Mouse (Mus musculus) macrophage (primary cell): Measurements from ENCODE around the gene Kcna10. TPM values are rescaled to one million over a fixed set of nuclear protein-coding genes. Genes with fewer than 3 reads are reported as not detected.

Experiments used
- H3K27ac ChIP-seq: fragments of 350-480 bp; formaldehyde crosslinking; 2 replicates; pipeline ENCODE4 v1.9.0; 2021
- H3K36me3 ChIP-seq: fragments of 350-480 bp; formaldehyde crosslinking; 2 replicates; pipeline ENCODE4 v1.9.0; 2021; ENCODE audit errors: inconsistent target
- H3K4me3 ChIP-seq: fragments of 350-480 bp; formaldehyde crosslinking; 2 replicates; pipeline ENCODE4 v1.9.0; 2021; ENCODE audit errors: inconsistent target
- H3K79me2 ChIP-seq: fragments of 350-480 bp; formaldehyde crosslinking; 2 replicates; pipeline ENCODE4 v1.9.0; 2021; ENCODE audit errors: inconsistent target
- WGBS: methylation state at CpG from one replicate; pipeline ENCODE4 v1.1.7; 2026; ENCODE audit warnings: inconsistent platforms; ENCODE audit not compliant: missing documents; 5-methylcytosine and 5-hydroxymethylcytosine counted together
- polyA plus RNA-seq: library from polyadenylated mRNA; stranded (reverse); fragments of 250-400 nt; gene quantifications from 3 replicates; pipeline ENCODE4 v1.2.4, GENCODE M21; 2018; ENCODE audit warnings: inconsistent platforms
- total RNA-seq, 78 experiments: library from RNA; depleted of rRNA; stranded (reverse); fragments of 250-400 nt; gene quantifications; 1 replicate in 9 of 78; 2 replicates in 24 of 78; 3 replicates in 43 of 78; 4 replicates in 2 of 78; pipeline ENCODE4 v1.2.4; 2018; ENCODE audit warnings: inconsistent platforms in 56 of 78

The Kcna10 gene
- not detected for total RNA-seq (2018; cell fraction: chromatin; rRNA removed)
- not detected for total RNA-seq (2018; cell fraction: cytosol; rRNA removed)
- not detected for total RNA-seq (2018; cell fraction: nucleus; rRNA removed)
- not detected in 3 replicates for polyA plus RNA-seq

DNA sequence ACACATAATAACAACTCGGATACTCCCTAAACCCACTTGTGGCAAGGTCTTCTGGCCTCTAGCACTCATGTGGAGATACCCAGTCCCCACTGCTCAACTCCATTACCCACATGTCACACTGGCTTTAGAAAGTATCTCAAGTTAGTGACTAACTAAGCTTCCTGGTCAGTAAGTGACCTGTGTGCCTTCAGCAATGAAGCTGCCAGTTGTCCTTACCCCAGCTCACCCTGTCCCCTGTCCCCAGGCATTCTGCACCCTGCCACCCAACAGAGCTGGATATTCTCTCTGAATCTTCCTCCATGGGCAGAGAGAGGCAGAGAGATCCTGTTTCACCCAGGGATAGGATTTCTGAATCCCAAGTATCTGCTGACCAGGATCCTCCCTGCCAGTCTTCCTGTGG lies at the start of gene Kcna10:
Gene Kcna10, plus strand, starts transcription at position 301 of the 400 bp plus-strand sequence.
- Histone ChIP-seq H3K27ac (no peak within 1 kb of the TSS), H3K36me3 (no peaks in the 10 kb centered on the region), H3K4me3 (no peak within 1 kb of the TSS), H3K79me2 (no peaks in the 10 kb centered on the region)
- WGBS = 90% methylated on average over 1 of the region's 1 CpGs

DNA sequence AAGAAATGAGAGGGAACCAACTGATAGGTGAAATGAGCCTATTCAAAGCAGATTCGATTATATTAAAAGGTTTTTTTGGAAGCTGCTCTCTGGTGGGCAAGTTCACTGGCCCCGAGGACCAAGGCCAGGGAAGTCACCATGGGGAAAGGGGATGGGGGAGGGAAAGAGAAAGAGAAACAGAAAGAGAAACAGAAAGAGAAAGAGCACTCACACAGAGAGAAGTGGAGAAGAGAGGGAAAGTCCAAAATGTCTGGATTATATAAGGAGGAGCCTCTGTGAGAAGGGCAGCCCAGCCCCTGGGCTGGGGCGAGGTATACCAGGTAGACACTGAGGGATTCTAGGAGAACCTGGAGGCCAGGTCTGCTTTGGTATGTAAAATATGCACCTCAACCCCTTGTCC lies 48.4 kb upstream of the Kcna10 start:
- H3K27ac ChIP-seq = no peak overlapping the region
- H3K36me3 ChIP-seq = no peaks in the 10 kb centered on the region
- H3K79me2 ChIP-seq = no peaks in the 10 kb centered on the region
- 81% methylated on average over 3 of the region's 3 CpGs for WGBS
- no peak overlapping the region for H3K4me3 ChIP-seq

DNA sequence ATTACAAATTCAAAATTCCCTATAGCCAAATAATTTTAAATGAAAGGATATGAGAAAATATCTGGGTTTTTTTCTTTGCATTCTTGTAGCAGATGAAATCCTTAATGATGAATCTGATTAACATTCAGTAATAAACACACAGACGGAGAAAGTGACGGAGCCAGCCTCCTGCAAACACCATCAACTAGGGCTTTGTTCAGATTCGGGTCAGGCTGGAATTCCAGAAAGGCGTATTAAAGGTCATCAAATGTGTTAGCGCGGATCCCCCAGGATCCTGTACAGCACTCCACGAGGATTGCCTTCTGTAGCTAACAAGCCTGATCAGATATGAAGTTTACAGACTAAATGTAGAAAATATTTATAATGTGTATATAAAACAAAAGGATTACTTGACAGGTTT lies 35.7 kb upstream of the Kcna10 start:
- 98% methylated on average over 7 of the region's 7 CpGs for WGBS
- Histone ChIP-seq H3K4me3 (no peak overlapping the region), H3K36me3 (no peaks in the 10 kb centered on the region)

DNA sequence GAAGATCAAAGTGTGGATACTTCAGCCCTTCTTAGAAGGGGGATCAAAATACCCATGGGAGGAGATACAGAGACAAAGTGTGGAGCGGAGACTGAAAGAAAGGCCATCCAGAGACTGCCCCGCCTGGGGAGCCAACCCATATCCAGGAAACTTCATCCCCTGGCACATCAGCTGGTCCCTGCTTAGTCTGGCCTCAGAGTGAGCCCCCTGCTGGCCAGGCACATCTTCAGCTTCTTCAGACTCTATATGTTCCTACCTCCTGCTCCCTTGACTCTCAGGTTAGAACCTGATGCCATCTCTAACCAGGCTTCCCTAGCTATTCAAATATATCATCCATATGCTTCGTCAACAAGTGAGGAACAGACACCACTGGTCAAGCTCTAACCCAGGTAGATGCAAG lies 33.9 kb upstream of the Kcna10 start:
- WGBS = 58% methylated on average over 3 of the region's 3 CpGs
- no peak overlapping the region for H3K27ac ChIP-seq
- no peaks in the 10 kb centered on the region for H3K79me2 ChIP-seq
- H3K36me3 ChIP-seq = no peaks in the 10 kb centered on the region
- H3K4me3 ChIP-seq = no peak overlapping the region

More for the DNA sequence above, 35.7 kb upstream of the Kcna10 start:
- H3K27ac ChIP-seq = no peak overlapping the region
- H3K79me2 ChIP-seq = no peaks in the 10 kb centered on the region

DNA sequence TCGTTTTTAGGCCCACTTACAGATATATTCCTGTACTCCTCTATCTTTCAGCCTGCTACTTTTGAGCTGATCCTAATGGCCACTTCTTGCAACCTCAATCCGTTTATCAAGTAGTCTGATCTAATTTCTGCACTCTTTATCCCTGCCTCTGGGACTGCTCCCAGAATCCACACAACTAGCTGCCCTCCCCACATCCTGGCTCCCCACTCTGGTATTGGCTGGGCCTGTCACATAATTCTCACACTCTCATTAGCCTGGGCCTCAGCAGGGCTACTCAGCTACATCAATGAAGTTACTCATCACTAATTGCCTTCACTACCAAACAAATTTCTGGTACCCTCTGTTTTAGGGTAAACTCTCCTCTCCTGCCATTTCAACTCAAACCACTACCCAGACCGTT lies 32.4 kb upstream of the Kcna10 start:
- WGBS = 74% methylated on average over 3 of the region's 3 CpGs
- Histone ChIP-seq H3K4me3 (no peak overlapping the region), H3K79me2 (no peaks in the 10 kb centered on the region), H3K27ac (no peak overlapping the region), H3K36me3 (no peaks in the 10 kb centered on the region)

DNA sequence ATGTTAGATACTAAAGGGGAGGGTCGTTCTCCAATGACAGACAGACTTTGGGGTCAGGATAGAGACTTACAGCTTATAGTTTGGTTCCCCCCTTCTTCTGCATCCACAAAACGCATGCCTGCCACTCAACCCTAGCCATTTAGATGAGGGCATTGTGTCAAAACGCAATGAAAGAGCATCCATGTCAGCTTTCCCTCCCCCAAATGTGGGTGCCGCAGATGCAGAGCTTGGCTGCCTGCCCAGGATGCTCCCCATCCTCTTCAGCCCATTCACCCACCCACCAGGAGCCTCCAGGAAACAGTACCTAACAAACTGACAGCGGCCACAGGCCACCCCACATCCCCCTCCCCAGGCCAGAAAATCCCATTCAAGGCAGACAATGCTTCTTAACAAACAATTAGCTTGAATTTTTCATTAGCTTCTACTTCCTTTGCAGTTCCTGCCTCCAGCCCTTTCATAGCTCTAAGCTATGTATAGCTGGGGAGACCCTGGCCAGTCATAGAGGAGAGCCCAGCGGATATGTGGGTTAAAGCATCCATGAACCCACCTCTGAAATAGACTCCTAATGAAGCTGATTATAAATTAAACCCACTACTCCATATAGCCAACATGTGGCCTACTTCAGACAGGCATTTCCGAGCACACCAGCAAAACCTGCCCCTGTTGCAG lies 31.9 kb upstream of the Kcna10 start:
- Histone ChIP-seq H3K79me2 (no peaks in the 10 kb centered on the region), H3K36me3 (no peaks in the 10 kb centered on the region), H3K4me3 (no peak overlapping the region), H3K27ac (no peak overlapping the region)
- 80% methylated on average over 7 of the region's 7 CpGs for WGBS

DNA sequence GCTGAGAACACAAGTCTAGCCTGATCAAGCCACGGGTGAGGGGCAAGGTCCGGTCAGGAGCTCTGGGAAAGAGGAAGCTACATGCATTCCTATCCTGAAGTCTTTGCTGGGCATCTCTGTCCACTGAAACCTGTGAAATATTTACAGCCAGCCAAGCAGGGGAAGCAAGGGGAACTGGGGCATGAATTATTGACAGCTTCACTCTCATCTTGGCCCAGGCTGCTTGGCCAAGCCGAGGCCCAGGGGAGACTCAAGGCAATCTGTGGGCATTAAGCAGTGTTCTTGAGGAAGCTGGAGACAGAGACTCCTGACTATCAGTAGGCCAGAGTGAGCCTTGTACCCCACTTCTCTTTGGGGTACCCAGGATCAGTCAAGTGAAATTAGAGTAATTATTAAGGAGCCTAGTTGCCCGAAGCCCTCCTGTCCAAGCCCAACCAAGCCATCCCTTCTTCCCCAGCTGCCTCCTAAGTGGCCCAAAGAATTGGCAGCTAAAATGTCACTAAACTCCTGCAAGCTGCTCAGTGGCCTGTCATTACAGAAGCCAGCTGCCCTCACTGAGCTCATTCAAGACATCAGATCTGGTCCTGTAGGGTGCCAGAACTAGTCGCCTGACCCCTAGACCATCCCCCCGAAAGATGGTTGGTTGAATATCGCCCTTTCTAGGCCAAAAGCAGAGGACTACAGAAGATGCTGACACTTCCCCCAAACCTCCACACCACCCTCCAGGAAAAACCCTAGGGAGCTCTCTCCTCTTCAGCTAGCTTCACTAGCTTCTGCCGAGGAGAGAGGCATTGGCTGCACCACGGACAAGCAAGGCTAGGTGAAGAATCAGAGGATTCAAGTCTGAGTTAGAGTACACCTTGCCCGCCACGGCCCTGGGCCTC lies 28.8 kb upstream of the Kcna10 start:
- Histone ChIP-seq H3K36me3 (no peaks in the 10 kb centered on the region), H3K79me2 (no peaks in the 10 kb centered on the region), H3K4me3 (no peak overlapping the region), H3K27ac (no peak overlapping the region)
- 80% methylated on average over 11 of the region's 11 CpGs for WGBS

DNA sequence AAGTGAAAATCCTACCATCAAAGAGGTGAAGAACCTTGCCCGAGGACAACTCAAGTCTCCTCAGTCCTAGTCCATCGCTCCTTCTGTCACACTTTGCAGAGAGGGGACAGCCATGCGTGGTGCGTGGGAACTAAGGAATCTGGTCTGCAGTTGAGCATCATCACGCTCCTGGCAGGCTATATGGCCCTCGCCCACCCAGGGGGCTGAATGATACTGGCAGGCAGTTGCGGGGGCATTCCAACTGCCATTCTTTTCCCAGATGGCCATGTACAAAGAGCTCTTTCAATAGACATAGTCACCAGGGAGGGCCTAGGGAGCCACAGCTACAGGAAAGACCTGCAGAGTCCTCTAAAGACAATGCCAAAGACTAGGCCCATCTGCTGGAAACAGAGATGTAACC lies 24.0 kb upstream of the Kcna10 start:
- 93% methylated on average over 7 of the region's 7 CpGs for WGBS
- Histone ChIP-seq H3K79me2 (no peaks in the 10 kb centered on the region), H3K27ac (no peak overlapping the region), H3K36me3 (no peaks in the 10 kb centered on the region), H3K4me3 (no peak overlapping the region)

DNA sequence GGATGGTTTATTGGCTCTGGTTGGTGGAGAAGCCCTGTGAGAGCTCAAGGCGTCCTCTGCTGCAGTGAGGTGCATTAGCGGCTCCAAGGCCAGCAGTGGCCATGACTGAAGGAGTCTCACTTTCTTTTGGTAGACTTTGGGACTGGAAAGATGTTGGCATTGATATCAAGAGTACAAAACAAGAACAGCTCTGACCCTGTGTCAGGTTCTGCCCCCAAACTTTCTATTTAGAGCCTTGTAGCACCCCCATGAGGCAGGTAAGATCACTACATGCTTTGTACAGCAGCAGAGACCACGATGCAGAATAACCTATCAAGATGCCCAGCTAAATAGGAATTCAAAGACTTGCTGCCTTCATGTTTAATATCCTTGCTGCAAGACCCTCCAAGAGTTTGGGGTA lies 23.4 kb upstream of the Kcna10 start:
- WGBS = 76% methylated on average over 3 of the region's 3 CpGs
- Histone ChIP-seq H3K4me3 (no peak overlapping the region), H3K79me2 (no peaks in the 10 kb centered on the region), H3K36me3 (no peaks in the 10 kb centered on the region), H3K27ac (no peak overlapping the region)

DNA sequence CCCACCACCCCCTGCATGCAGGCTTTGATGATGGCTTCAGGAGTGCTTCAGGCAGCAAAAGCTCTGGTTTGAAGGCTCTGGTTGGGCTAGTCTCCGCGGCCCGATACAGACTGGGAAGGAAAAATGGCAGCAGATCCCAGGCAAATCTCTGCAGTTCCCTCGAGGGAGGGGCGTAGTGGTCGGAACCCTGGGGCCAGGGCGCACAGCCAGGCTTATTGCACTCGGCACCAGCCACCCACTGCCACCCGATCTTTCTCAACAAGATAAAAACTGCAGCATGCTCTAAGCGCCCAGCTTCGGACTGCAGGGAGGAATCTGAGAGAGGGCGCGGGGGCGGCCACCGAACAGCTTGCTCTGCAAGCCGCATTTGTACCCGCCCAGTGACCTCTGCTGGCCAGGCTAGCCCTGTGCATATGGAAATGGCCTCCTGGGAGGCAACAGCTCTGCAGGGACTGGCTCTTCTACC lies 23.0 kb upstream of the Kcna10 start:
- no peak overlapping the region for H3K4me3 ChIP-seq
- 18% methylated on average over 17 of the region's 17 CpGs for WGBS
- no peak overlapping the region for H3K27ac ChIP-seq
- no peaks in the 10 kb centered on the region for H3K36me3 ChIP-seq
- H3K79me2 ChIP-seq = no peaks in the 10 kb centered on the region

DNA sequence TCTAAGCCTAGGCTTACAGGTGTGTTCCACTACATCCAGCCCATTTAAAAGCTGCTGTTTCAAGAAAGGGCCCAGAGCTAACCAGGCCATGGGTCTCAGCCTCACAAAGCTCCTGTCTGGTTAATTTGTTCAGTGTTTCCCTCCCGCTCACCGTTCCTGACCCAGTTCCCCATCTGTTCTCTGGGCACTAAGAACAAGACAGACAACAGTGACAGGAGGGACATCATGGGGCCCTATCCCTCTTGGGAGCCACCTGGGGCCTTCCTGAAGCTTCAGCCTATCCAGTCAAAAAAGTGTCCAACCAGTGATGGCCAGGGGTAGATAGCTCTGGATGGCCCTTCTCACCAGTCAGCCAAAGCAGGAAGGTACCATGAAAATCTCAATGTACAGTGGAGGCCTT lies 20.1 kb upstream of the Kcna10 start:
- WGBS = 100% methylated on average over 2 of the region's 2 CpGs
- no peak overlapping the region for H3K27ac ChIP-seq
- H3K4me3 ChIP-seq = no peak overlapping the region
- H3K79me2 ChIP-seq = no peaks in the 10 kb centered on the region
- no peaks in the 10 kb centered on the region for H3K36me3 ChIP-seq

DNA sequence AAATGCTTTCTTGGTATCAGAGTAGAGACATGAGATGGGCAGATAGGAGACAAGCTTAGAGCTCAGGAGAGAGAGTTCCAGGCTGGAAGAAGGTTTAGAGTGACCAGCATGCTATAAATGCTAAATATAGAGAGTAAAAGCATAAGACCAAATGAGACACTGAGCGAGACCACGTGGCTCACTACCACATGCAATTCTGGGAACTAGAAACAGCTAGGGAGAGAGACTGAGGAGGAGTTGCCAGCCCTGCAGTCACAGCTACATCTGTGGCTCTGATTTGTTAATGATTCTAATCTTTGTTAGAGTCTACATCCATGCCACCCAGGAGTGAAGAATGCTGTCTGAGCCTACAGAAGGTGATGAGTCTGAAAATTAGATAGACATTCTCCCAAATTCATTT lies 13.3 kb upstream of the Kcna10 start:
- Histone ChIP-seq H3K79me2 (no peaks in the 10 kb centered on the region), H3K36me3 (no peaks in the 10 kb centered on the region), H3K4me3 (no peak overlapping the region), H3K27ac (no peak overlapping the region)
- WGBS = 85% methylated on average over 2 of the region's 2 CpGs

DNA sequence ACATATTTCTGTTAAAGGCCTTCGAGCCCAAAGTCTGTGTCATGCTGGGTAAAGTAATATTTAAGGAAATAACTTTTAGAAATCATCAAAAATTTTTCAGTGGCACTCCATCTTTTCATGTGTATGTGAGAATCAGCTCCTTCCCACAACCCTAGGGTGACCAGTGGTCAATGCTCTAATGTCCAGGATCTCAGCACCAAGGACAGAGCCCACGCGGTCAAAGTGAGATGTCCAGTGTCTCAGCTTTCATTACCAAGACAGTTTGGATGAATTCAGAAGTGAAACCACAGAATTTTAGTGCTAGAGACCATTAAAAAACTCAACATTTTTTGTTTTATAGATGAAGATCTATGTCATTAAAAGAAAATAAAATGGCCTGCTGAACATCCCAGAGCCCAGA lies 10.9 kb upstream of the Kcna10 start:
- no peak overlapping the region for H3K27ac ChIP-seq
- H3K36me3 ChIP-seq = no peaks in the 10 kb centered on the region
- H3K79me2 ChIP-seq = no peaks in the 10 kb centered on the region
- 88% methylated on average over 3 of the region's 3 CpGs for WGBS
- H3K4me3 ChIP-seq = no peak overlapping the region

DNA sequence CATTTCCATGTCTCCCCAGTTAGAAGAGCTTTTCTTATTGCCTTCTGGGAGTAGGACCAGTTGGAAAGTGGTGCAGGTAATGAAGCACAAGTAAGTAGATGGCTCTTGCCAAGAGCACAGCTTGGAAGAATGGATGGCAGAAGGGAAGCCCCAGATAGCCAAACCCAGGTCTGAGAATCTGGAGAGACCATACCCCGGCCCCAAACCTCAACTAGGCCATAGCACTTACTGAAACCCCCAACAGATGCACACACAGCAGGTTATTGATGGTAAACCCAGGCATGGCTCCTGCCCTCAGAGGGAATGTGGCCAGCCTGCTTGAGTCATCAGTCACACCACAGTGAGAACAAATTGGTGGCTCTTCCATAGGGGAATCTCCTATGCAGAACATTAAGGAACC lies 10.3 kb upstream of the Kcna10 start:
- Histone ChIP-seq H3K79me2 (no peaks in the 10 kb centered on the region), H3K36me3 (no peaks in the 10 kb centered on the region), H3K4me3 (no peak overlapping the region), H3K27ac (no peak overlapping the region)
- WGBS = 100% methylated on average over 1 of the region's 1 CpGs

DNA sequence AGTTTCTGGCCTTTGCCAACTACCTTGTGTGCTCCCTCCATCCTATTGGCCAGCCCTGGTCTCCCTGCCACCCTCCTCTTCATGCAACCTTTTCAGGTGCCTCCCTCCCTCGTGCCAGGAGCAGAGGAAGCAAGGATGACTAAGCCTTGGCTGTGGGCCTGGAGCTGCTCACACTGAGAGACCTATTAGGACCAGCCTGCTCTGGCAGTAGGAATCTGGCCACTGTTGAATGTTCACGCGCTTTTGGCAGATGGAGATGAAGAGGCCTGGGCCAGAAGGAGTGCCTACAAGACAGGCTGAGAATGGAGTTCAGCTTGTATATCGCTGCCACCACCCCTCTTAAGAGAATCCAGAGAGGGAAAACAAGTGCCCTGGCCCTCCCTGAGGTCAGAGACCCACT lies 7.4 kb upstream of the Kcna10 start:
- WGBS = 32% methylated on average over 4 of the region's 4 CpGs
- H3K4me3 ChIP-seq = no peak overlapping the region
- no peaks in the 10 kb centered on the region for H3K36me3 ChIP-seq
- H3K27ac ChIP-seq = no peak overlapping the region
- H3K79me2 ChIP-seq = no peaks in the 10 kb centered on the region
